Mouse (Mus musculus) ovary, adult 18-20 months (tissue): ENCODE data around the gene Glrx5.
A peak's percentile ranks its signal among the peaks of the same experiment; 100 is the strongest.

Experiments used
- DNase-seq: peaks from one replicate; pipeline ENCODE4 v3.0.0; 2022; ENCODE audit warnings: low spot score, mixed read lengths

Glrx5 gene

DNA sequence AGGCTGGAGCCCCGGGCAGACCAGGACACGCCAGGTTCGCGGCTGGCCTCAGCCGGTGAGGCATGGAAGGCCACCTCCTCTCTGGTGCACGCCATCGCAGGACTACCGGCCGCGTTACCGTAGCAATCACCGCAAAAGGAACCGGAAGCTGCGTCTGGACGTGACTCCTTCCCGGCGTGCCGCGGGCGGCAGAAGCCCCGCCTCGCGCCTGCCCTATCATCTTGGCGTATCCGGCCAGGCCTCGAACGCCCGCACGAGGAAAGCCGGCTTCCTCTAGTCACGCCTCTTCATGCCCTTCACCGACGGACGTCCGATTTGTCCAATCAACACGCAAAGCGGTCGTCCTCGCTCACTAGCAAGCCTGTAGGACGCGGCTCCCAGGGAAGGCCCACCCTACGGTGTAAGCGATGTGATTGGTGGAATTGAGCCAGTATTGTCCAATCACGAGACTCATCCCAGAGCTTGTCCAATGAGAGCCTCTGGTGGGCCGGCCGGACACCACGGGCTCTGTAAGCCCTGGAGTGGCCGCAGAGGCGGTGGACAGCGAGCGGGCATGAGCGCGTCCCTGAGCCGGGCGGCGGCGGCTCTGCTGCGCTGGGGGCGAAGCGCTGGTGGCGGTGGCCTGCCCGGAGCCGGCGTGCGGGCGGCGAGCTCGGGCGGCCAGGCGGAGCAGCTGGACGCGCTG is at the start of gene Glrx5:
Glrx5 (plus strand) TSS at position 542 of the 685 bp plus-strand sequence.
- peak; percentile 100 for DNase-seq

DNA sequence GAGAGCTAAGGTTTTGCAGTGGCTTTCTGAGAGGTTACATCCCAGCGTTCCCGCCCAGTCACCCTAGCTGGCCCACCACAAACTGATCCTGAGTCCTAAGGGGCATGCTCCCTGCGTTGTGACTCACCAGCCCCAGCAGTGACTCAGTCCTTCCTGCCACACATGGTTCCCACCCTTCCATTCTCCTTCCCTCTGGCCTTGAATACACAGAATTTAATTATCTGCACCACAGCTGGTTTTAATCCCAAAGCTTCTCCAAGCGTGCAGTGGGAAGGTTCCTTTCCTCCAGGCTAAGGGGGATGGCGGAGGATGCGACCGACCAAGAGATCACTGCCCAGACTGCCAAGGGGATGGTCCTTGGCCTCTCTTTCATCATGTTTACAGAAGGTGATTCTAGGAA is 49.0 kb upstream of the Glrx5 start:
- peak; percentile 61 for DNase-seq

DNA sequence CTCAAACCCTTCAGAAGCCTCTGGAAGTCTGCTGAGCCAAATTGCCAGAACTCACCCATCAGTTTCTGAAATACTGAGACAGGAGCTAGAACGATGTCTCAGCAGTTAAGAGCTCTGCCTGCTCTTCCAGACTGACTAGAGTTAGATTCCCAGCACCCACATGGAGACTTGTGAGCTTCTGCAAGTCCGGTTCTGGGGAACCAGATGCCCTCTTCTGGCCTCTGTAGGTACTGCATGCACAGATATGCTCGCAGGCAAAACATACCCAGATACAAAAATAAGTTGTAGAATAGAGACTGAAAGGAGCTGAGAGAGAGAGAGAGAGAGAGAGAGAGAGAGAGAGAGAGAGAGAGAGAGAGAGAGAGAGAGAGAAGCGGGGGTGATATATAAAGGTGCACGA is 47.4 kb upstream of the Glrx5 start:
- DNase-seq, result no peak

DNA sequence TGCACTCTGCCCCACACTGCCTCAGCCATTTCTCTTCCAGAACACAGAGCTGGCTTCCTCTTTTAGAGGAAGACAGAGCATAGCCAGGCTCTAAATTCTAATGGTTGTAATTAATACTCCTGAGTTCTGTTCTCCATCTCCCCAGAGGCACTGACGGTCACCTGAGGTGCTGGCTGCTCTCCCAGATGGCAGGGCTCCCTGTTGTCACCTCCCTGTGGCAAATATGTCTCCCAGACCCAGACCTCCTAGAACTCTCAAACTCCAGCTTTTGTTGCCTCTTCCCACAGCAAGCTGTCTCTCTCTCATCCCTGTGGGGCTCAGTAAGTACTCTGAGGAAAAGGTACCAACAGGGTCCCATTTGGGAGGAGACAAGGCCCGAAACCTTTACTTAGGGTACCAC is 46.5 kb upstream of the Glrx5 start:
- no peak for DNase-seq

DNA sequence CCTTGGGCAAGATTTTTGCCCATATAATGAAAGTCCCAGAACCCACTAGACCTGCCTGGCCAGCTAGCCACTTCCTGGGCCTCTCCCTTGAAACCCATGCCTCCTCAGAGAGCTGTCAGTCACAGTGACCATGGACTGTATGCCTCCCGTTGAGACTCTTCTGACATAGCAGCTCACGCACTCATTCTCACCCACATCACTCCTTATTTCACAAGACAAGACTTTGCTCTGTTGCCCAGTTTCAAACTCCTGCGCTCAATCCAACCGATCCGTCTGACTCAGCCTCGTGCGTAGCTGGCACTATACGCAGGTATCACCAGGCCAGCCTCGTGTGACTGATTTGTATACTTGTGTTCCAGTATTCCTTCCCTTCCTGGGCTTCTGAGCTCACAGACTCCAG is 45.7 kb upstream of the Glrx5 start:
- no peak for DNase-seq

- DNase-seq, result no peak
Observed at GRCm38 (mm10) chr12:104987936-104988335, 44.6 kb upstream of the Glrx5 start.

DNA sequence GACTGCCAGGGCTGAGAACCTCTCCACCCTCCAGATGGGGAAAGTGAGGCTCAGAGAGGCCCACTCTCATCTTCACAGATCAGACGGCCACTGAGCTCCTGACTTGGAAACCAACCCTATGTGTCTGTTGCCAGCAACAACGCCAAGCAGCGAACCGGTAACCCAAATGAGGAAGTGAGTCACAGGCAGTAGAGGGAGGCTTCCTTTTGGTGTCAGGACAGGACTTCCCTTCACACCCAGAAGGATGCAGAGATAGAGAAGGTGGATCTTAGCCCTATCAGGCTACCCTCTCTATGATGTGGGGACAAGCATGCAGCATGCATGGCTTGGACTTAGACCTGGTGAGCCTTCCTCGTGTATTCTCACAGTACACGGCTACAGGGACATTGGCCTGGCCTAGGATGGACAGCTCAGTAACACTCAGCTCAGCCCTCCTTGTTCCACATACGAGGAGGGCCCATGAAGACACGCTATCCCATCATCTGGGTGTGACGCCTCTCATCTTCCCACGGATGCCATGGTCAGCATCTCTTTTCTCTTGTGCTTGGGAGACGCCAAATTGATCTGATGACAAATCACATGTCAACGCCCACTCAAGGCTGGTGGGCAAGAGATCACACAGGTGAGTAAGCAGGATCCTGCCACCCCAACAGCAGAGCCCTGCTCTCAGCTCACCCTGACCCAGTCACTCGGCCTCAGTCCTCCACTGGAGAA is 41.6 kb upstream of the Glrx5 start:
- no peak for DNase-seq

- peak; percentile 61 for DNase-seq
Observed at GRCm38 (mm10) chr12:104992123-104992741, 40.3 kb upstream of the Glrx5 start.

GRCm38 (mm10) chr12:104992838-104993237 is 39.6 kb upstream of the Glrx5 start:
- DNase-seq, result no peak

DNA sequence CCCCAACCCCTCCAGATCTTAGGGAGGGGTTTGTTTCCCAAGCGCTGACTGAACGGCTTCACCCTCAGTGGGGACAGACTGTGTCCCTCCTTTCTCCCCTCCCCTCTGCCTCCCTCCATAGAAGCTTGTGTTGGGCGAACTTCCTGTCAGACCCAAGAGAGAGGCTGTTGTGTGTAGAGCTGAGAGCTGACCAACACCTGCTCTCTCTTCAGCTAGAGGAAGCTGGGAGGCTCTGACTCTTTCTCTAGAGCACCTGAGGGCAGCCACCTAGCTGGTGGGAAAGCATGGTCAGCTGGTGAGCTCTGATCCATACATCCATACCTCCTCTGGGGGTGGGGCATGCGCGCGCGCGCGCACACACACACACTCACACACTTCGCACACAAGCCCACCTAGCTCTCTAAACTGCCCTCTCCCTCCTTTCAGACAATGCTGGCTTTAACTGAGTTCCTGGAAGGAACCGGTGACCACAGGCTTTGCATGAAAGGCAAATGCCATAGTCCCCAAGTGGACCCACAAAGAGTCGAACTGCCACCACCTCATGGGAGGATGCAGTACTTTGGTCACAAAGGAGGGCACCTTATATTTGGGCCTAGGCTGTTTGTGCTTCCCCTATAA is 37.1 kb upstream of the Glrx5 start:
- DNase-seq, result no peak

GRCm38 (mm10) chr12:104996012-104996728 is 36.3 kb upstream of the Glrx5 start:
- no peak for DNase-seq

DNA sequence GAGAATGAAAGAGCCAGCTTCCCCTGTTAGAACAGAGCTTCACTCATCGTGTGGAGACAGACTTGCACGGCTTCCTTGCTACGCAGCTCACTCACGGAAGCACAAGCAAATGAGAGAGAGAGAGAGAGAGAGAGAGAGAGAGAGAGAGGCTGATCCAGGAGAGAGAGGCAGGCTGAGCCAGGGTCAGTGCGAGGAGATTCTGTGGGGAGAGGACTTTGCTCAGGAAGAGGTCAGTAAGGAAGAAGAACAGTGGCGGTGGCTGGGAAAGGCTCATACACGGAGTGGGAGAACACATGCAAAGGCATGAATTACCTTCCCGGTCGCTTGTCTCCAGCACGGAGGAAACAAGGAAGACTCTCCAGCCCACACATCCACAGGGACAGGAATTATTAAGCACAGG is 35.3 kb upstream of the Glrx5 start:
- DNase-seq, result no peak

- no peak for DNase-seq
Observed at GRCm38 (mm10) chr12:104997641-104998293, 34.7 kb upstream of the Glrx5 start.

DNA sequence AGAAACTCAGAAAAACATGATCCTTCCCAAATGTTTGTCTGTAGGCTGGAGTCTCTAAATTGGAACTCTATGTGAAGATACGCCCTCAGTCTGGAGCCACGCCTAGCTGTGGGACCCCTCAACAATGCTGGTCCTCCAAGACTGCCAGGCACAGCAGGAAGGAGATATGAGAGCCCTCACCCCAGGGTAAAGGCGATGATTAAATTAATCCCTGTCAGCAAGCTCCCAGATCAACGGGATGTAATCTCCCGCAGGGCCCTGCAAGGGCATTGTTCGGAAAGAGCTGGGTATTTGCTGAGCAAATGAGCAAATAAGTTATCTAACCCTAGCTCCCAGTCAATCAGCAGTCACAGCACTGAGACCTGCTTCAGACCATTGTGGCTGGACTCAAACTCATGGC is 33.9 kb upstream of the Glrx5 start:
- DNase-seq, result no peak

- DNase-seq, result no peak
Observed at GRCm38 (mm10) chr12:104999171-104999570, 33.3 kb upstream of the Glrx5 start.

GRCm38 (mm10) chr12:105000487-105001283 is 31.8 kb upstream of the Glrx5 start:
- peak; percentile 61 for DNase-seq

DNA sequence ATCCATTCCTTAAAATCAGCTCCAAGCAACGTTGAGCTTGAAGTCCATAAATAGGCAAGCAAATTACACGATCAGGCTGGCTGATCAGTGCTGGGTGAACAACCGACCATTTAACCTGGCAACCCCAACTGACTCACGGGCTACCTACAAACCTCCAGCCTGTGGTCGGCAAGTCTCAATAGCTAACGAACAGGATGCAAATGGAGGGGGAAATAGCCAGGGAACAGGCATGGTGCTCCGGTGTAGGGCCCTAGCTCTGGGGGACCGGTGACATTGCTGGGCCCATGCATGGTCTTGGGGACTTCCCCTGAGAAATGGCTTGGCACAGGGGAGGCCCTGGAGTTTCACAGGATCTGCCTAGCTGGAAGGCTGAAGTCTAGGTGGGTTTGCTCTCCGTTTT is 31.2 kb upstream of the Glrx5 start:
- no peak for DNase-seq

DNA sequence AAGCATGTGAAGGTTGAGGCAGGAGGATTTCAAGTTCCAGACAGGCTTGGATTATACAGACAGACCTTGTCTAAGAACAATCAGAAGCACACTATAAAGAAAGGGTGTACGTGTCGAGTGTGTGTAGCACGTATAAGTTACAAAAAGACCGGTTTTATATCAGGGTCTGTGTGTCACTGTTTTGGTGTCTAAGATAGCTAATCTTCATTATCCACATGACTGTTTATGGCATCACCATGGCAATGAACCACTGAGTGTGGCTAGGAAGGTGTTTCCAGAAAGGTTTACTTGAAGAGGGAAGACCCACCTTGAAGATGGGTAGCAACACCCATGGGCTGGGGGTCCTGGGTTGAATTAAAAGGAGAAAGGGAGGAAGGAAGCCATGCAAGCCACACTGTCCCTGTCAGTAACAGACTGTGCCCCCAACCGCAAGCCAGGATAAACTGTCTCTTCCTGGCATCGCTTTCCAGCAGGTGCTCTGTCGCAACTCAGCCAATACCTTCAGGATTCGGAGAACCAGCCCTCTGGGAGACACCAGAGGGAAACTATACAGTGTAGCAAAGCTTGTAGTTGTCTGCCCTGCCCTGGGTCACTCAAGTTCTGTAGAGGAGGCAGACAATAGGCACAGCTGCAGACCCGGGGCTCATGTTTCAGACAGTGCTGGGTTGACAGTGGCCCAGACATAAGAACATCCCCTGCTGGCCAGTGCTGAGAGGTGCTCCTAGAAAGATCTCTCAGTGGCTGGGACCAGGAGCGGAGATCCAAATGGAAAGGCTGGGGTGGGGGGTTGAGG is 30.0 kb upstream of the Glrx5 start:
- DNase-seq, result no peak

- DNase-seq, result no peak
Observed at GRCm38 (mm10) chr12:105003158-105003557, 29.3 kb upstream of the Glrx5 start.

DNA sequence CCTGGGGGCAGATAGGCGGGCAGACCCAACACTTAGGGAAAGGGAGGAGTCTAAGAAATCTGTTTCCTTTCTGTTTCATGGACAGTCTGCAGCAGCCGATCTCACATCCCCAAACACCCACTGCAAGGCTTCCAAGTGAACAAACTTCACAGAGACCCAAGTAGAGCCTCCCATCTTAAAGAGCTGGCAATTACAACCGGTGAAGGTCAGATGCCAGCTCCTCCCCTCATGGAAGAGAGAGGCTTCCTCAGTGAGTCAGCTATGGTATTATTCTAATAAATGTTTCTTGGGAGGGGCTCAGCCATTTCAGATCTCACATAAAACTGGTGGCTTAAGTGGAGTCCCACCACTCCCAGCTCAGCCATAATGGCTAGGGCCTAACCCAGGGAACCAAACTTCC is 28.8 kb upstream of the Glrx5 start:
- no peak for DNase-seq
